Mouse (Mus musculus) midbrain, embryonic 13.5 days (tissue): ENCODE measurements around the gene Ythdf1. TPM values are rescaled to one million over a fixed set of nuclear protein-coding genes. Genes with fewer than 3 reads are reported as not detected.

Experiments
- ATAC-seq: fragments of 200-750 bp; cut with Nextera tagmentation; 2 replicates; pipeline ENCODE4 v1.8.0; 2017; ENCODE audit warnings: mild to moderate bottlenecking, moderate TSS enrichment, moderate library complexity
- H3K27ac ChIP-seq: fragments of 300-500 bp; sonication (generic); 2 replicates; pipeline ENCODE4 v1.5.1; 2015; ENCODE audit warnings: inconsistent platforms, mild to moderate bottlenecking, moderate library complexity
- H3K27me3 ChIP-seq: fragments of 300-500 bp; sonication (generic); 2 replicates; pipeline ENCODE4 v1.6.1; 2015; ENCODE audit warnings: mild to moderate bottlenecking, inconsistent platforms
- H3K36me3 ChIP-seq: fragments of 300-500 bp; sonication (generic); 2 replicates; pipeline ENCODE4 v1.6.1; 2015; ENCODE audit warnings: mild to moderate bottlenecking, inconsistent platforms
- H3K4me1 ChIP-seq: fragments of 300-500 bp; sonication (generic); replicated peaks from 2 replicates; pipeline ENCODE4 v1.6.1; 2015; ENCODE audit warnings: inconsistent platforms
- H3K4me2 ChIP-seq: fragments of 300-500 bp; sonication (generic); replicated peaks from 2 replicates; pipeline ENCODE4 v1.6.1; 2015; ENCODE audit warnings: moderate library complexity, mild to moderate bottlenecking, inconsistent platforms
- H3K4me3 ChIP-seq: fragments of 300-500 bp; sonication (generic); replicated peaks from 2 replicates; pipeline ENCODE4 v1.5.1; 2015; ENCODE audit warnings: mild to moderate bottlenecking, inconsistent platforms
- H3K9ac ChIP-seq: fragments of 300-500 bp; sonication (generic); replicated peaks from 2 replicates; pipeline ENCODE4 v1.6.1; 2015; ENCODE audit warnings: mild to moderate bottlenecking, inconsistent platforms
- H3K9me3 ChIP-seq: fragments of 300-500 bp; sonication (generic); 2 replicates; pipeline ENCODE4 v1.6.1; 2016; ENCODE audit warnings: mild to moderate bottlenecking, inconsistent platforms
- WGBS: fragments of 180-500 bp; shearing (Covaris S2); methylation state at CpG from one replicate; pipeline ENCODE4 v1.1.7; 2015; 5-methylcytosine and 5-hydroxymethylcytosine counted together
- polyA plus RNA-seq: library from polyadenylated mRNA; unstranded; fragments of >200 nt; fragmentation: Nextera tagmentation; extraction: Ambion mirVana; gene quantifications from 2 replicates; pipeline ENCODE4 v1.2.1, GENCODE M21; 2015

Ythdf1 gene
- 37.7 and 47.2 TPM in 2 replicates for polyA plus RNA-seq

GRCm38 (mm10) chr2:180920810-180921400 is at the start of gene Ythdf1:
Gene Ythdf1 (minus strand): TSS chr2:180920949.
- peaks cover 33% of the 10 kb centered on the region for H3K4me1 ChIP-seq
- H3K27ac ChIP-seq = peak within 1 kb of the TSS; percentile 77
- peak; percentile 94 for ATAC-seq
- H3K4me3 ChIP-seq = peak within 1 kb of the TSS; percentile 99
- under 1% methylated on average over 56 of the region's 56 CpGs for WGBS
- peaks cover 26% of the 10 kb centered on the region for H3K36me3 ChIP-seq
- H3K9me3 ChIP-seq = no peaks in the 10 kb centered on the region
- H3K4me2 ChIP-seq = peak within 1 kb of the TSS; percentile 92
- 0 out of 2 replicates have a peak, but pooled peaks cover 4% of the 10 kb centered on the region for H3K27me3 ChIP-seq
- H3K9ac ChIP-seq = peak within 1 kb of the TSS; percentile 98

GRCm38 (mm10) chr2:180967010-180967763 is 46.4 kb upstream of the Ythdf1 start, which contains the start of gene Arfgap1:
Gene Arfgap1 (plus strand): TSS chr2:180967225.
- Histone ChIP-seq H3K36me3 (peaks cover 18% of the 10 kb centered on the region), H3K9me3 (no peaks in the 10 kb centered on the region), H3K27me3 (no peaks in the 10 kb centered on the region), H3K4me1 (peaks cover 30% of the 10 kb centered on the region), H3K9ac (peak within 1 kb of the TSS; percentile 94), H3K27ac (peak within 1 kb of the TSS; percentile 92), H3K4me2 (peak within 1 kb of the TSS; percentile 96), H3K4me3 (peak within 1 kb of the TSS; percentile 84)
- WGBS = under 1% methylated on average over 57 of the region's 57 CpGs
- peak; percentile 92 for ATAC-seq

GRCm38 (mm10) chr2:180966092-180966882 is 45.5 kb upstream of the Ythdf1 start:
- WGBS = 17% methylated on average over 14 of the region's 14 CpGs
- Histone ChIP-seq H3K27ac (peak overlapping the region; percentile 92), H3K9me3 (no peaks in the 10 kb centered on the region), H3K27me3 (no peaks in the 10 kb centered on the region), H3K4me3 (peak overlapping the region; percentile 84), H3K4me2 (peak overlapping the region; percentile 96), H3K9ac (peak overlapping the region; percentile 94), H3K4me1 (peaks cover 30% of the 10 kb centered on the region), H3K36me3 (peaks cover 9% of the 10 kb centered on the region)
- no peak for ATAC-seq

- Histone ChIP-seq H3K4me3 (no peak overlapping the region), H3K4me2 (no peak overlapping the region), H3K27ac (no peak overlapping the region), H3K27me3 (no peaks in the 10 kb centered on the region), H3K36me3 (0 out of 2 replicates have a peak, but pooled peaks cover 2% of the 10 kb centered on the region), H3K9ac (no peak overlapping the region), H3K9me3 (no peaks in the 10 kb centered on the region), H3K4me1 (peaks cover 27% of the 10 kb centered on the region)
- no peak for ATAC-seq
- WGBS = 4% methylated on average over 5 of the region's 5 CpGs
These were observed 43.2 kb upstream of the Ythdf1 start for GRCm38 (mm10) chr2:180963956-180964355.

- H3K36me3 ChIP-seq = no peaks in the 10 kb centered on the region
- H3K27ac ChIP-seq = no peak overlapping the region
- WGBS = 77% methylated on average over 2 of the region's 2 CpGs
- no peak overlapping the region for H3K4me3 ChIP-seq
- no peak for ATAC-seq
- H3K4me2 ChIP-seq = no peak overlapping the region
- H3K27me3 ChIP-seq = no peaks in the 10 kb centered on the region
- no peak overlapping the region for H3K9ac ChIP-seq
- H3K4me1 ChIP-seq = peaks cover 15% of the 10 kb centered on the region
- H3K9me3 ChIP-seq = no peaks in the 10 kb centered on the region
These were observed 42.0 kb upstream of the Ythdf1 start for GRCm38 (mm10) chr2:180962616-180963308.

GRCm38 (mm10) chr2:180960187-180960586 is 39.4 kb upstream of the Ythdf1 start:
- H3K4me3 ChIP-seq = no peak overlapping the region
- H3K4me1 ChIP-seq = peaks cover 9% of the 10 kb centered on the region
- no peaks in the 10 kb centered on the region for H3K9me3 ChIP-seq
- H3K27ac ChIP-seq = no peak overlapping the region
- ATAC-seq = no peak
- H3K9ac ChIP-seq = no peak overlapping the region
- WGBS = 79% methylated on average over 3 of the region's 3 CpGs
- no peaks in the 10 kb centered on the region for H3K27me3 ChIP-seq
- H3K36me3 ChIP-seq = no peaks in the 10 kb centered on the region
- no peak overlapping the region for H3K4me2 ChIP-seq

GRCm38 (mm10) chr2:180959605-180960004 is 38.9 kb upstream of the Ythdf1 start:
- Histone ChIP-seq H3K4me3 (no peak overlapping the region), H3K4me2 (no peak overlapping the region), H3K9ac (no peak overlapping the region), H3K9me3 (no peaks in the 10 kb centered on the region), H3K36me3 (no peaks in the 10 kb centered on the region), H3K4me1 (peaks cover 14% of the 10 kb centered on the region), H3K27ac (no peak overlapping the region), H3K27me3 (no peaks in the 10 kb centered on the region)
- no peak for ATAC-seq
- WGBS = 76% methylated on average over 7 of the region's 7 CpGs

GRCm38 (mm10) chr2:180954061-180955047 is 33.6 kb upstream of the Ythdf1 start, which contains the start of gene Nkain4:
Gene Nkain4 (minus strand): TSS chr2:180954699.
- H3K4me3 ChIP-seq = peak within 1 kb of the TSS; percentile 70
- H3K27ac ChIP-seq = peak within 1 kb of the TSS; percentile 97
- peaks cover 54% of the 10 kb centered on the region for H3K4me1 ChIP-seq
- H3K4me2 ChIP-seq = peak within 1 kb of the TSS; percentile 70
- H3K9ac ChIP-seq = peak within 1 kb of the TSS; percentile 84
- H3K9me3 ChIP-seq = no peaks in the 10 kb centered on the region
- no peaks in the 10 kb centered on the region for H3K36me3 ChIP-seq
- peak; percentile 94 for ATAC-seq
- under 1% methylated on average over 52 of the region's 52 CpGs for WGBS
- H3K27me3 ChIP-seq = no peaks in the 10 kb centered on the region

- peak overlapping the region; percentile 97 for H3K27ac ChIP-seq
- no peaks in the 10 kb centered on the region for H3K36me3 ChIP-seq
- peak overlapping the region; percentile 70 for H3K4me3 ChIP-seq
- peak overlapping the region; percentile 84 for H3K9ac ChIP-seq
- H3K4me1 ChIP-seq = peaks cover 57% of the 10 kb centered on the region
- H3K27me3 ChIP-seq = no peaks in the 10 kb centered on the region
- no peaks in the 10 kb centered on the region for H3K9me3 ChIP-seq
- WGBS = 4% methylated on average over 2 of the region's 2 CpGs
- no peak for ATAC-seq
- peak overlapping the region; percentile 70 for H3K4me2 ChIP-seq
These were observed 32.9 kb upstream of the Ythdf1 start for GRCm38 (mm10) chr2:180953638-180954037.

- 3% methylated on average over 9 of the region's 9 CpGs for WGBS
- ATAC-seq = peak; percentile 40; the same call in 1 of the 2 replicates
These were observed 32.0 kb upstream of the Ythdf1 start for GRCm38 (mm10) chr2:180952731-180953171.

More at GRCm38 (mm10) chr2:180952731-180953171, 32.0 kb upstream of the Ythdf1 start:
- Histone ChIP-seq H3K4me3 (peak overlapping the region; percentile 70), H3K36me3 (no peaks in the 10 kb centered on the region; the same call in 1 of the 2 replicates), H3K27ac (peak overlapping the region; percentile 97), H3K9ac (peak overlapping the region; percentile 84), H3K4me2 (peak overlapping the region; percentile 70), H3K9me3 (no peaks in the 10 kb centered on the region), H3K27me3 (no peaks in the 10 kb centered on the region), H3K4me1 (peaks cover 57% of the 10 kb centered on the region)
